In the genomic region with DNA sequence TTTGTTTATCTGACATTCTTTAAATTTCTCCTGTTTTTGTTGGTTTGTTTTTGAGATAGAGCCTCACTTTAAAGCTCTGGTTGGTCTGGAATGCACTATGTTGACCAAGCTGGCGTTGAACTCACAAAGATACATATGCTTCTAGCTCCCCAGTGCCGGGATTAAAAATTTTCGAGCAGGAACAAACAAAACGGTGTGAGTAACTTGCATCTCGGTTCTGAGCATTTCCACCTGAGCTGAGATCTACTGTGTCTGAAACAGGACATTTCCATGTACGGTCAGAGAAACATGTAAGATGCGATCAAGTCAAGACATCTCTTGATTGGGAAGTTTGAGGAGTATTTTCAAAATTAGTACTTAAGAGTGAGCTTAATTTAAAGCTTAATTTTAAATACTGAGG, we compare ENCODE assay signal across 8 mouse cellular contexts. TPM values are rescaled to one million over a fixed set of nuclear protein-coding genes. Genes with fewer than 3 reads are reported as not detected.
DNase-seq lines count a peak whose midpoint lies in the region; ATAC-seq and TF ChIP-seq lines count a peak whose summit lies in the region.

No protein-coding gene starts in this region.

- no peaks in the 10 kb centered on the region for H3K9me3 ChIP-seq in lung, embryonic 14.5 days (ENCODE audit: low read depth, low read length)
- no peaks in the 10 kb centered on the region for H3K9me3 ChIP-seq in embryonic facial prominence, embryonic 15.5 days (replicated peaks)
- no peaks in the 10 kb centered on the region for H3K9me3 ChIP-seq in limb, embryonic 13.5 days

- peak overlapping the region; percentile 56 for H3K9ac ChIP-seq in lung, embryonic 14.5 days
- H3K9ac ChIP-seq in embryonic facial prominence, embryonic 15.5 days: no peak overlapping the region
- H3K9ac ChIP-seq in limb, embryonic 13.5 days: peak overlapping the region; percentile 69

- H3K36me3 ChIP-seq in lung, embryonic 14.5 days (ENCODE audit: insufficient read depth): peaks cover 9% of the 10 kb centered on the region
- H3K36me3 ChIP-seq in embryonic facial prominence, embryonic 15.5 days: peaks cover 8% of the 10 kb centered on the region; the same call in 1 of the 2 replicates
- H3K36me3 ChIP-seq in limb, embryonic 13.5 days: peaks cover 12% of the 10 kb centered on the region
- 0 out of 2 replicates have a peak, but pooled peaks cover 2% of the 10 kb centered on the region for H3K36me3 ChIP-seq in splenic B cell, adult 2 months (ENCODE audit: control insufficient read depth, insufficient read depth, low read length, poor library complexity, severe bottlenecking)

- 36% methylated on average over 7 of the region's 7 CpGs for WGBS in lung, embryonic 14.5 days
- 41% methylated on average over 7 of the region's 7 CpGs for WGBS in embryonic facial prominence, embryonic 15.5 days
- 45% methylated on average over 7 of the region's 7 CpGs for WGBS in limb, embryonic 13.5 days
- WGBS in lung, adult 2 months: 43% methylated on average over 7 of the region's 7 CpGs

- no peaks in the 10 kb centered on the region for H3K27me3 ChIP-seq in lung, embryonic 14.5 days (ENCODE audit: insufficient read depth, low read length)
- H3K27me3 ChIP-seq in embryonic facial prominence, embryonic 15.5 days: no peaks in the 10 kb centered on the region
- no peaks in the 10 kb centered on the region for H3K27me3 ChIP-seq in limb, embryonic 13.5 days
- no peaks in the 10 kb centered on the region for H3K27me3 ChIP-seq in splenic B cell, adult 2 months (ENCODE audit: control insufficient read depth, insufficient read depth, low read length, poor library complexity, severe bottlenecking)

- H3K4me2 ChIP-seq in lung, embryonic 14.5 days: peak overlapping the region; percentile 82
- H3K4me2 ChIP-seq in embryonic facial prominence, embryonic 15.5 days (replicated peaks): peak overlapping the region; percentile 74
- peak overlapping the region; percentile 67 for H3K4me2 ChIP-seq in limb, embryonic 13.5 days (replicated peaks)

- TF ChIP-seq CTCF in lung, embryonic 14.5 days (IDR thresholded peaks at IDR 0.05; ENCODE audit: low read depth): no peak
- no peak for TF ChIP-seq CTCF in lung, adult 2 months (IDR thresholded peaks at IDR 0.05; ENCODE audit: insufficient read depth, low read length)

- peak overlapping the region; percentile 91 for H3K27ac ChIP-seq in lung, embryonic 14.5 days (ENCODE audit: low read depth)
- H3K27ac ChIP-seq in embryonic facial prominence, embryonic 15.5 days (replicated peaks): peak overlapping the region; percentile 89
- H3K27ac ChIP-seq in limb, embryonic 13.5 days: peak overlapping the region; percentile 82

- no peak for TF ChIP-seq POLR2A in lung, adult 2 months (IDR thresholded peaks at IDR 0.05; ENCODE audit: borderline replicate concordance, extremely low read depth, low read depth, low read length)

- peaks cover 27% of the 10 kb centered on the region for H3K4me1 ChIP-seq in lung, embryonic 14.5 days (ENCODE audit: insufficient read depth)
- H3K4me1 ChIP-seq in embryonic facial prominence, embryonic 15.5 days: peaks cover 31% of the 10 kb centered on the region
- peaks cover 44% of the 10 kb centered on the region for H3K4me1 ChIP-seq in limb, embryonic 13.5 days
- no peaks in the 10 kb centered on the region for H3K4me1 ChIP-seq in lung, adult 2 months (ENCODE audit: control insufficient read depth, insufficient read depth, low read length)

- DNase-seq in lung, embryonic 14.5 days: peak; percentile 34
- DNase-seq in lung, adult 18-20 months: no peak
- DNase-seq in splenic B cell, adult 2 months (ENCODE audit: low read depth, low spot score): peak; percentile 17
- no peak for DNase-seq in frontal cortex, postnatal 36 days (ENCODE audit: low spot score in 2 of 2)
- no peak for DNase-seq in adrenal gland, postnatal 10 days
- no peak for DNase-seq in lung, adult 2 months

- peak overlapping the region; percentile 60 for H3K4me3 ChIP-seq in lung, embryonic 14.5 days (ENCODE audit: low read depth, low read length)
- H3K4me3 ChIP-seq in embryonic facial prominence, embryonic 15.5 days (replicated peaks): peak overlapping the region; percentile 69
- peak overlapping the region; percentile 66 for H3K4me3 ChIP-seq in limb, embryonic 13.5 days
- H3K4me3 ChIP-seq in lung, adult 2 months (replicated peaks; ENCODE audit: extremely low read depth, low read depth, low read length): no peak overlapping the region

- no peak for ATAC-seq in lung, embryonic 14.5 days (ENCODE audit: insufficient read depth)
- ATAC-seq in embryonic facial prominence, embryonic 15.5 days (ENCODE audit: insufficient number of reproducible peaks, low FRiP score, low TSS enrichment, low read depth): no peak
- no peak for ATAC-seq in limb, embryonic 13.5 days (ENCODE audit: low FRiP score, low read depth)

RNA-seq across cellular contexts. Expression of a gene that starts 0.7 kb away (rescaled TPM):
- 22.2 and 25.6 TPM in 2 replicates for polyA plus RNA-seq in lung, embryonic 14.5 days (2014; fragmentation: Nextera tagmentation; extraction: Ambion mirVana)
- 23.2 and 25.0 TPM in 2 replicates for polyA plus RNA-seq in embryonic facial prominence, embryonic 15.5 days (2015; fragmentation: Nextera tagmentation; extraction: Ambion mirVana)
- 25.8 and 27.9 TPM in 2 replicates for polyA plus RNA-seq in limb, embryonic 13.5 days (2015; fragmentation: Nextera tagmentation; extraction: Ambion mirVana)
- 10 to 100 TPM; 13.4 to 16.0 TPM for total RNA-seq in adrenal gland, postnatal 10 days (2021)
- 12.6 and 13.4 TPM in 2 replicates for polyA plus RNA-seq in lung, adult 2 months (2012; rRNA removed)

RNA-seq across cellular contexts. Expression of a gene that starts 0.8 kb away (rescaled TPM):
- 17.1 and 20.1 TPM in 2 replicates for polyA plus RNA-seq in lung, embryonic 14.5 days (2014; fragmentation: Nextera tagmentation; extraction: Ambion mirVana)
- polyA plus RNA-seq in embryonic facial prominence, embryonic 15.5 days (2015; fragmentation: Nextera tagmentation; extraction: Ambion mirVana): 18.4 and 18.5 TPM in 2 replicates
- 23.6 and 27.7 TPM in 2 replicates for polyA plus RNA-seq in limb, embryonic 13.5 days (2015; fragmentation: Nextera tagmentation; extraction: Ambion mirVana)
- 1 to 10 TPM; 3.6 to 5.2 TPM for total RNA-seq in adrenal gland, postnatal 10 days (2021)
- 1.3 and 2.5 TPM in 2 replicates for polyA plus RNA-seq in lung, adult 2 months (2012; rRNA removed)

RNA-seq across cellular contexts. Expression of a gene that starts 15.8 kb away (rescaled TPM):
- 0.80 and 0.87 TPM in 2 replicates for polyA plus RNA-seq in lung, embryonic 14.5 days (2014; fragmentation: Nextera tagmentation; extraction: Ambion mirVana)
- polyA plus RNA-seq in embryonic facial prominence, embryonic 15.5 days (2015; fragmentation: Nextera tagmentation; extraction: Ambion mirVana): 1.1 and 1.9 TPM in 2 replicates
- 0.41 and 0.54 TPM in 2 replicates for polyA plus RNA-seq in limb, embryonic 13.5 days (2015; fragmentation: Nextera tagmentation; extraction: Ambion mirVana)
- total RNA-seq in adrenal gland, postnatal 10 days (2021): under 1 TPM; 0.57 to 1.00 TPM
- polyA plus RNA-seq in lung, adult 2 months (2012; rRNA removed): 1.7 and 2.0 TPM in 2 replicates

RNA-seq across cellular contexts. Expression of a gene that starts 45.4 kb away (rescaled TPM):
- 2,372 and 2,581 TPM in 2 replicates for polyA plus RNA-seq in lung, embryonic 14.5 days (2014; fragmentation: Nextera tagmentation; extraction: Ambion mirVana)
- polyA plus RNA-seq in embryonic facial prominence, embryonic 15.5 days (2015; fragmentation: Nextera tagmentation; extraction: Ambion mirVana): 2,086 and 2,192 TPM in 2 replicates
- 2,055 and 2,057 TPM in 2 replicates for polyA plus RNA-seq in limb, embryonic 13.5 days (2015; fragmentation: Nextera tagmentation; extraction: Ambion mirVana)
- total RNA-seq in adrenal gland, postnatal 10 days (2021): 1,000 to 10,000 TPM; 1,305 to 1,319 TPM
- polyA plus RNA-seq in lung, adult 2 months (2012; rRNA removed): 276 and 321 TPM in 2 replicates

Comparison
In these comparisons a context has a peak if more than half of its experiments do, and no peak if none do; other contexts are left out.
1. DNase-seq: peak in lung, embryonic 14.5 days (single experiment) and splenic B cell, adult 2 months (single experiment); none in lung, adult 18-20 months (0 of 2), frontal cortex, postnatal 36 days (0 of 2), adrenal gland, postnatal 10 days (single experiment) and lung, adult 2 months (single experiment).
2. Peak in every context shown above with its lines, with median percentiles within 50 percentile points of each other: H3K27ac ChIP-seq and H3K4me2 ChIP-seq.